Mouse (Mus musculus): ENCODE measurements at regions not wholly inside any gene's neighbourhood (a gene's known extent, or its start where the extent isn't known, plus 50 kb on each side); places are given as distances from the start of the nearest gene placed in this dataset.

DNA sequence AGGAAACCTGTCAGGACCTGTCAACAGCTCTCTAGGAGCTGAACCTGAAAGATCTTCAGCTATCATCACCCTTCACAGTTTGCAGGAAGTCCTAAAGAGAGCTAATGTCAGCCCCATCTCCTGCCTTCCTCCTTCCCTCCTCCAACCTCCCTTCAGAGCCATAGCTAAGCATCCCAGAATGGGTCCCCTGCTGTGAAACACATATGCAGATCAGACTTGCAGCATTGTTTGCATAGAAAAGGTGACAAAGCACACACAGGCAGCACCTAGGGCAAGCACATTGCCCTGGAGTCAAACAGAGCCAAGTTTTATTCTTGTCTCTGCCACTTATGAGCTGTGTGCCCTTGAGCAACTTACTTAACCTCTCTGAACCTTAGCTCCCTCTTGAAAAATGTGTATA lies 64.3 kb upstream of the Isx start:
- H3K27ac ChIP-seq (ENCODE audit: insufficient read depth, low read length): no peak overlapping the region

DNA sequence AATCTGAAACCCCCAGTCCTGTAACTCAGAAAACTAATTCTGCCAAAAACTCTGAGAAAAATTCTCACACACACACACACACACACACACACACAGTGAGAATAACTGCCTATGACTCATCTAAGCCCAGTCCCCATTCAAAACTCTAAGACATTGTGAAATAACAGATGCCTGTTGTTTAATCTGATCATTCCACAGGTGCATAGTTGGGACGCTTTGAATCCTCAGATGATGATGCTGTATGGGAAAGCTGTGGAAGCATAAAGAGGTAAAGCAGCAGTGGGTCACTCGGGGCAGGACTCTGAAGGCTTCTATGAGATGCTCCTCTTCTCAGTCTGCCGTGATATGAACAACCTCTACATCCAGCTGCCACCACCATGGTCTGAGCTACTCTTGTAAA lies 62.9 kb upstream of the Isx start:
- Histone ChIP-seq H3K27ac (ENCODE audit: insufficient read depth, low read length) (no peak overlapping the region), H3K4me1 (ENCODE audit: control insufficient read depth, insufficient read depth, low read length) (no peaks in the 10 kb centered on the region), H3K4me3 (ENCODE audit: insufficient read depth, low read length) (no peak overlapping the region)
- TF ChIP-seq POLR2A (IDR thresholded peaks at IDR 0.05; ENCODE audit: extremely low read depth, insufficient read depth, low read length): no peak
- TF ChIP-seq CTCF (IDR thresholded peaks at IDR 0.05; ENCODE audit: extremely low read depth, insufficient read depth, low read length): no peak

More for the DNA sequence above, 64.3 kb upstream of the Isx start:
- TF ChIP-seq CTCF (IDR thresholded peaks at IDR 0.05; ENCODE audit: extremely low read depth, insufficient read depth, low read length) (no peak), POLR2A (IDR thresholded peaks at IDR 0.05; ENCODE audit: extremely low read depth, insufficient read depth, low read length) (no peak)
- H3K4me1 ChIP-seq (ENCODE audit: control insufficient read depth, insufficient read depth, low read length): no peaks in the 10 kb centered on the region
- H3K4me3 ChIP-seq (ENCODE audit: insufficient read depth, low read length): no peak overlapping the region

DNA sequence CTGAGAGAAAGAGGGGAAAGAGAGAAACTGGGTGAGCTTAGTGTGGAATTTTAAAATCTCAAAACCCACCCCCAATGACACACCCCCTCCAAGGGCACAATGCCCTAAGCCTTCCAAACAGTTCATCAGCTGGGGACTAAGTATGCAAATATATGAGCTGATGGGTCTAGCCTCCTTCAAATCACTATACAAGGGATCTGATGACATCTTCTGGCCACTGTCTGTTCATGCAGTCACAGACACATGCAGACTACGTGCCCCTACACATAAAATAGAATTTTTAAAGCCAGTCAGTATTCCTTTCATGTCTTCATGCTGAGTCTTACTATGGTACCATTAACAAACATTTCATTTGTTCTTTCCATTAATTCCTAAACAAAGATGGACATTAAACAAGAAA lies 54.5 kb upstream of the Isx start:
- TF ChIP-seq POLR2A (IDR thresholded peaks at IDR 0.05; ENCODE audit: extremely low read depth, insufficient read depth, low read length): no peak
- TF ChIP-seq CTCF (IDR thresholded peaks at IDR 0.05; ENCODE audit: extremely low read depth, insufficient read depth, low read length): 0 out of 2 replicates have a peak, but pooled peaks have one; percentile 15
- H3K4me1 ChIP-seq (ENCODE audit: control insufficient read depth, insufficient read depth, low read length): no peaks in the 10 kb centered on the region
- H3K27ac ChIP-seq (ENCODE audit: insufficient read depth, low read length): no peak overlapping the region
- H3K4me3 ChIP-seq (ENCODE audit: insufficient read depth, low read length): no peak overlapping the region

- no peaks in the 10 kb centered on the region for H3K4me1 ChIP-seq (ENCODE audit: control insufficient read depth, insufficient read depth, low read length)
- TF ChIP-seq CTCF (IDR thresholded peaks at IDR 0.05; ENCODE audit: extremely low read depth, insufficient read depth, low read length): no peak
- no peak for TF ChIP-seq POLR2A (IDR thresholded peaks at IDR 0.05; ENCODE audit: extremely low read depth, insufficient read depth, low read length)
- H3K4me3 ChIP-seq (ENCODE audit: insufficient read depth, low read length): no peak overlapping the region
- no peak overlapping the region for H3K27ac ChIP-seq (ENCODE audit: insufficient read depth, low read length)
Observed at GRCm38 (mm10) chr8:74820716-74821115, 52.3 kb upstream of the Isx start.

- no peak overlapping the region for H3K4me3 ChIP-seq (ENCODE audit: insufficient read depth, low read length)
- H3K27ac ChIP-seq (ENCODE audit: insufficient read depth, low read length): no peak overlapping the region
- TF ChIP-seq POLR2A (IDR thresholded peaks at IDR 0.05; ENCODE audit: extremely low read depth, insufficient read depth, low read length) (no peak), CTCF (IDR thresholded peaks at IDR 0.05; ENCODE audit: extremely low read depth, insufficient read depth, low read length) (no peak)
- no peaks in the 10 kb centered on the region; the same call in 1 of the 2 replicates for H3K4me1 ChIP-seq (ENCODE audit: control insufficient read depth, insufficient read depth, low read length)
Observed at GRCm38 (mm10) chr8:74822288-74822687, 50.7 kb upstream of the Isx start.

All from cortical plate, adult 2 months (tissue).